Mouse (Mus musculus): ENCODE results near the gene Pspc1.

DNA sequence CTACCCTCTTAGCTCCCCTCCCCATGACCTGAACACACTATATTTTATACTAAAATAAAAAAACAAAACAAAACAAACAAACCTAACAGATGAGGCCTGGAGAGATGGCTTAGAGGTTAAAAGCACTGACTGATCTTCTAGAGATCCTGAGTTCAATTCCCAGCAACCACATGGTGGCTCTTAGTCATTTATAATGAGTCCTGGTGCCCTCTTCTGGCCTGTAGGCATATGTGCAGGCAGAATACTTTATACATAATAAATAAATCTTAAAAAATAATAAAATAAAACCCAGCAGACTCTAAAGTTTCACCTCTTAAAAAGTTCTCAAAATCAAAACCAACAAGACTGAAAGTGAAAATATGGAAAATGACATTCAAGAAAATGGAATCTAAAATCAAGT, 46.4 kb upstream of the Pspc1 start:
- TF ChIP-seq POLR2A (IDR thresholded peaks at IDR 0.05; ENCODE audit: insufficient read depth, low read depth, low read length) (no peak), CTCF (IDR thresholded peaks at IDR 0.05; ENCODE audit: insufficient read depth, low read depth, low read length) (no peak)
